ENCODE assay signal across 8 mouse cellular contexts in genomic region chr2:34914069-34914822, GRCm38 (mm10). TPM values are rescaled to one million over a fixed set of nuclear protein-coding genes. Genes with fewer than 3 reads are reported as not detected.
DNase-seq lines count a peak whose midpoint lies in the region; ATAC-seq lines count a peak whose summit lies in the region.

No protein-coding gene starts in this region.

- peak overlapping the region; percentile 79 for H3K4me2 ChIP-seq in forebrain, embryonic 15.5 days (replicated peaks)
- peak overlapping the region; percentile 97 for H3K4me2 ChIP-seq in hindbrain, embryonic 16.5 days (ENCODE audit: low read length)
- H3K4me2 ChIP-seq in limb, embryonic 12.5 days = peak overlapping the region; percentile 97
- peak overlapping the region; percentile 89 for H3K4me2 ChIP-seq in midbrain, embryonic 11.5 days
- peak overlapping the region; percentile 91 for H3K4me2 ChIP-seq in stomach, embryonic 14.5 days (replicated peaks; ENCODE audit: low read depth, low read length)

- no peak overlapping the region for H3K27ac ChIP-seq in forebrain, embryonic 15.5 days (replicated peaks)
- H3K27ac ChIP-seq in hindbrain, embryonic 16.5 days (ENCODE audit: low read depth, low read length) = no peak overlapping the region
- H3K27ac ChIP-seq in limb, embryonic 12.5 days = no peak overlapping the region
- H3K27ac ChIP-seq in midbrain, embryonic 11.5 days (ENCODE audit: low read depth, low read length) = no peak overlapping the region
- no peak overlapping the region for H3K27ac ChIP-seq in stomach, embryonic 14.5 days (ENCODE audit: low read length)

- WGBS in forebrain, embryonic 15.5 days = 3% methylated on average over 44 of the region's 50 CpGs
- 4% methylated on average over 33 of the region's 50 CpGs for WGBS in hindbrain, embryonic 16.5 days
- WGBS in limb, embryonic 12.5 days = 4% methylated on average over 41 of the region's 50 CpGs
- WGBS in midbrain, embryonic 11.5 days = 3% methylated on average over 44 of the region's 50 CpGs
- WGBS in stomach, embryonic 14.5 days = 4% methylated on average over 34 of the region's 50 CpGs

- H3K4me1 ChIP-seq in forebrain, embryonic 15.5 days = peaks cover 17% of the 10 kb centered on the region
- H3K4me1 ChIP-seq in hindbrain, embryonic 16.5 days (ENCODE audit: control insufficient read depth, insufficient read depth, low read depth, low read length) = peaks cover 17% of the 10 kb centered on the region
- H3K4me1 ChIP-seq in limb, embryonic 12.5 days (replicated peaks) = peaks cover 15% of the 10 kb centered on the region
- H3K4me1 ChIP-seq in midbrain, embryonic 11.5 days (ENCODE audit: control insufficient read depth, insufficient read depth, low read length) = peaks cover 6% of the 10 kb centered on the region
- H3K4me1 ChIP-seq in stomach, embryonic 14.5 days (ENCODE audit: control insufficient read depth, insufficient read depth, low read length) = no peaks in the 10 kb centered on the region; the same call in 1 of the 2 replicates

- peak overlapping the region; percentile 50 for H3K4me3 ChIP-seq in forebrain, embryonic 15.5 days
- H3K4me3 ChIP-seq in hindbrain, embryonic 16.5 days (ENCODE audit: low read length) = peak overlapping the region; percentile 62
- H3K4me3 ChIP-seq in limb, embryonic 12.5 days (replicated peaks) = peak overlapping the region; percentile 61
- H3K4me3 ChIP-seq in midbrain, embryonic 11.5 days (ENCODE audit: low read depth, low read length) = peak overlapping the region; percentile 62
- peak overlapping the region; percentile 60 for H3K4me3 ChIP-seq in stomach, embryonic 14.5 days (ENCODE audit: low read depth, low read length)

- H3K27me3 ChIP-seq in forebrain, embryonic 15.5 days = peaks cover 15% of the 10 kb centered on the region; the same call in 1 of the 2 replicates
- H3K27me3 ChIP-seq in hindbrain, embryonic 16.5 days (replicated peaks; ENCODE audit: control insufficient read depth, insufficient read depth, low read length) = peaks cover 10% of the 10 kb centered on the region
- peaks cover 98% of the 10 kb centered on the region for H3K27me3 ChIP-seq in limb, embryonic 12.5 days
- peaks cover 23% of the 10 kb centered on the region for H3K27me3 ChIP-seq in midbrain, embryonic 11.5 days (ENCODE audit: control insufficient read depth, insufficient read depth, low read length)
- no peaks in the 10 kb centered on the region for H3K27me3 ChIP-seq in stomach, embryonic 14.5 days (ENCODE audit: control insufficient read depth, insufficient read depth, low read length)

- no peaks in the 10 kb centered on the region for H3K9me3 ChIP-seq in forebrain, embryonic 15.5 days
- H3K9me3 ChIP-seq in hindbrain, embryonic 16.5 days (ENCODE audit: control insufficient read depth, low read length) = no peaks in the 10 kb centered on the region
- 0 out of 2 replicates have a peak, but pooled peaks cover 3% of the 10 kb centered on the region for H3K9me3 ChIP-seq in limb, embryonic 12.5 days
- H3K9me3 ChIP-seq in midbrain, embryonic 11.5 days (ENCODE audit: control insufficient read depth, low read length) = no peaks in the 10 kb centered on the region
- no peaks in the 10 kb centered on the region for H3K9me3 ChIP-seq in stomach, embryonic 14.5 days (ENCODE audit: control insufficient read depth, low read depth, low read length)

- DNase-seq in adrenal gland, adult (ENCODE audit: inconsistent age in 2 of 2, low spot score in 1 of 2) = peak; percentile 62 to 80
- DNase-seq in adrenal gland, adult 8-10 months = no peak
- DNase-seq in adrenal gland, adult 2 months = peak; percentile 59
- DNase-seq in midbrain, embryonic 11.5 days (ENCODE audit: low spot score, missing footprints) = peak; percentile 90

- peak; percentile 66 for ATAC-seq in forebrain, embryonic 15.5 days (replicated peaks)
- ATAC-seq in hindbrain, embryonic 16.5 days = peak; percentile 76
- ATAC-seq in limb, embryonic 12.5 days (ENCODE audit: insufficient number of reproducible peaks, insufficient read depth, low FRiP score, low TSS enrichment, low read depth) = no peak
- ATAC-seq in midbrain, embryonic 11.5 days (ENCODE audit: low FRiP score) = peak; percentile 68
- ATAC-seq in stomach, embryonic 14.5 days (ENCODE audit: insufficient number of reproducible peaks, insufficient read depth, low FRiP score, low read depth) = peak; percentile 73

- H3K36me3 ChIP-seq in forebrain, embryonic 15.5 days = no peaks in the 10 kb centered on the region
- no peaks in the 10 kb centered on the region for H3K36me3 ChIP-seq in hindbrain, embryonic 16.5 days (ENCODE audit: control insufficient read depth, insufficient read depth, low read length)
- no peaks in the 10 kb centered on the region for H3K36me3 ChIP-seq in limb, embryonic 12.5 days
- H3K36me3 ChIP-seq in midbrain, embryonic 11.5 days (ENCODE audit: control insufficient read depth, insufficient read depth, low read length) = no peaks in the 10 kb centered on the region
- no peaks in the 10 kb centered on the region for H3K36me3 ChIP-seq in stomach, embryonic 14.5 days (ENCODE audit: control insufficient read depth, insufficient read depth, low read length)

- H3K9ac ChIP-seq in forebrain, embryonic 15.5 days (replicated peaks) = peak overlapping the region; percentile 49
- H3K9ac ChIP-seq in hindbrain, embryonic 16.5 days (ENCODE audit: low read depth, low read length) = peak overlapping the region; percentile 71
- H3K9ac ChIP-seq in limb, embryonic 12.5 days (replicated peaks) = peak overlapping the region; percentile 60
- peak overlapping the region; percentile 64 for H3K9ac ChIP-seq in midbrain, embryonic 11.5 days (ENCODE audit: low read length)
- peak overlapping the region; percentile 52 for H3K9ac ChIP-seq in stomach, embryonic 14.5 days (replicated peaks; ENCODE audit: low read depth, low read length)

RNA-seq across cellular contexts. Expression of gene Phf19, which starts 0.4 kb away (rescaled TPM):
- total RNA-seq in adrenal gland, adult 8-10 months (2022) = 1 to 10 TPM; 2.4 to 4.5 (median 3.6) TPM
- 1 to 10 TPM; 1.2 to 1.7 TPM for total RNA-seq in adrenal gland, adult 2 months (2021)
- 1.1 and 1.5 TPM in 2 replicates for polyA plus RNA-seq in adrenal gland, adult 2 months (2012; rRNA removed)
- 5.2 and 6.5 TPM in 2 replicates for polyA plus RNA-seq in forebrain, embryonic 15.5 days (2015; fragmentation: Nextera tagmentation; extraction: Ambion mirVana)
- polyA plus RNA-seq in hindbrain, embryonic 16.5 days (2015; fragmentation: Nextera tagmentation; extraction: Ambion mirVana) = 2.2 and 2.7 TPM in 2 replicates
- 0.61 and 1.0 TPM in 2 replicates for polyA plus RNA-seq in limb, embryonic 12.5 days (2016; fragmentation: Nextera tagmentation; extraction: Ambion mirVana)
- polyA plus RNA-seq in midbrain, embryonic 11.5 days (2014; fragmentation: Nextera tagmentation; extraction: Ambion mirVana) = 3.9 and 4.0 TPM in 2 replicates
- 8.2 and 11.9 TPM in 2 replicates for polyA plus RNA-seq in stomach, embryonic 14.5 days (2014; fragmentation: Nextera tagmentation; extraction: Ambion mirVana)

RNA-seq across cellular contexts. Expression of gene Psmd5, which starts 39.5 kb away (rescaled TPM):
- total RNA-seq in adrenal gland, adult 8-10 months (2022) = 10 to 100 TPM; 42.6 to 49.8 (median 45.8) TPM
- total RNA-seq in adrenal gland, adult 2 months (2021) = 10 to 100 TPM; 38.0 to 44.3 TPM
- polyA plus RNA-seq in adrenal gland, adult 2 months (2012; rRNA removed) = 5.9 and 6.7 TPM in 2 replicates
- polyA plus RNA-seq in forebrain, embryonic 15.5 days (2015; fragmentation: Nextera tagmentation; extraction: Ambion mirVana) = 101 and 108 TPM in 2 replicates
- polyA plus RNA-seq in hindbrain, embryonic 16.5 days (2015; fragmentation: Nextera tagmentation; extraction: Ambion mirVana) = 96.8 and 105 TPM in 2 replicates
- polyA plus RNA-seq in limb, embryonic 12.5 days (2016; fragmentation: Nextera tagmentation; extraction: Ambion mirVana) = 104 TPM in 2 replicates
- 122 and 129 TPM in 2 replicates for polyA plus RNA-seq in midbrain, embryonic 11.5 days (2014; fragmentation: Nextera tagmentation; extraction: Ambion mirVana)
- polyA plus RNA-seq in stomach, embryonic 14.5 days (2014; fragmentation: Nextera tagmentation; extraction: Ambion mirVana) = 95.0 and 99.2 TPM in 2 replicates

RNA-seq across cellular contexts. Expression of gene Cutal, which starts 40.0 kb away (rescaled TPM):
- total RNA-seq in adrenal gland, adult 8-10 months (2022) = 1 to 10 TPM in 1 of 4 experiments, under 1 TPM in 3; 0.41 to 1.4 (median 0.74) TPM
- total RNA-seq in adrenal gland, adult 2 months (2021) = under 1 TPM; 0.40 to 0.48 TPM
- polyA plus RNA-seq in adrenal gland, adult 2 months (2012; rRNA removed) = 2.5 TPM in 1 of 2 replicates, not detected in the other
- 0.15 and 0.24 TPM in 2 replicates for polyA plus RNA-seq in forebrain, embryonic 15.5 days (2015; fragmentation: Nextera tagmentation; extraction: Ambion mirVana)
- 0.16 and 0.35 TPM in 2 replicates for polyA plus RNA-seq in hindbrain, embryonic 16.5 days (2015; fragmentation: Nextera tagmentation; extraction: Ambion mirVana)
- polyA plus RNA-seq in limb, embryonic 12.5 days (2016; fragmentation: Nextera tagmentation; extraction: Ambion mirVana) = 0.15 TPM in 1 of 2 replicates, not detected in the other
- polyA plus RNA-seq in midbrain, embryonic 11.5 days (2014; fragmentation: Nextera tagmentation; extraction: Ambion mirVana) = 0.05 and 0.11 TPM in 2 replicates
- polyA plus RNA-seq in stomach, embryonic 14.5 days (2014; fragmentation: Nextera tagmentation; extraction: Ambion mirVana) = 0.56 and 0.59 TPM in 2 replicates

RNA-seq across cellular contexts. Expression of gene Traf1, which starts 47.3 kb away (rescaled TPM):
- total RNA-seq in adrenal gland, adult 8-10 months (2022) = 1 to 10 TPM; 2.2 to 5.8 (median 3.3) TPM
- total RNA-seq in adrenal gland, adult 2 months (2021) = 1 to 10 TPM; 3.3 to 3.7 TPM
- polyA plus RNA-seq in adrenal gland, adult 2 months (2012; rRNA removed) = 2.0 and 2.4 TPM in 2 replicates
- polyA plus RNA-seq in forebrain, embryonic 15.5 days (2015; fragmentation: Nextera tagmentation; extraction: Ambion mirVana) = 0.46 and 1.6 TPM in 2 replicates
- 2.5 and 4.0 TPM in 2 replicates for polyA plus RNA-seq in hindbrain, embryonic 16.5 days (2015; fragmentation: Nextera tagmentation; extraction: Ambion mirVana)
- 0.58 and 0.61 TPM in 2 replicates for polyA plus RNA-seq in limb, embryonic 12.5 days (2016; fragmentation: Nextera tagmentation; extraction: Ambion mirVana)
- polyA plus RNA-seq in midbrain, embryonic 11.5 days (2014; fragmentation: Nextera tagmentation; extraction: Ambion mirVana) = 0.32 and 0.34 TPM in 2 replicates
- 3.7 and 4.3 TPM in 2 replicates for polyA plus RNA-seq in stomach, embryonic 14.5 days (2014; fragmentation: Nextera tagmentation; extraction: Ambion mirVana)

Comparison
In these comparisons a context has a peak if more than half of its experiments do, and no peak if none do; other contexts are left out.
1. RNA of gene Psmd5, which starts 39.5 kb away (polyA plus RNA-seq): 122 to 129 TPM in midbrain, embryonic 11.5 days, 101 to 108 TPM in forebrain, embryonic 15.5 days, 104 TPM in limb, embryonic 12.5 days, 95.0 to 99.2 TPM in stomach, embryonic 14.5 days and 96.8 to 105 TPM in hindbrain, embryonic 16.5 days; 5.9 to 6.7 TPM in adrenal gland, adult 2 months; every median in the first group is over 10 times any median in the second.
2. Peak in every context shown above with its lines, with median percentiles within 50 percentile points of each other: H3K4me2 ChIP-seq, H3K4me3 ChIP-seq and H3K9ac ChIP-seq.